Comparison of ENCODE assay signal across 8 mouse cellular contexts in the genomic region with DNA sequence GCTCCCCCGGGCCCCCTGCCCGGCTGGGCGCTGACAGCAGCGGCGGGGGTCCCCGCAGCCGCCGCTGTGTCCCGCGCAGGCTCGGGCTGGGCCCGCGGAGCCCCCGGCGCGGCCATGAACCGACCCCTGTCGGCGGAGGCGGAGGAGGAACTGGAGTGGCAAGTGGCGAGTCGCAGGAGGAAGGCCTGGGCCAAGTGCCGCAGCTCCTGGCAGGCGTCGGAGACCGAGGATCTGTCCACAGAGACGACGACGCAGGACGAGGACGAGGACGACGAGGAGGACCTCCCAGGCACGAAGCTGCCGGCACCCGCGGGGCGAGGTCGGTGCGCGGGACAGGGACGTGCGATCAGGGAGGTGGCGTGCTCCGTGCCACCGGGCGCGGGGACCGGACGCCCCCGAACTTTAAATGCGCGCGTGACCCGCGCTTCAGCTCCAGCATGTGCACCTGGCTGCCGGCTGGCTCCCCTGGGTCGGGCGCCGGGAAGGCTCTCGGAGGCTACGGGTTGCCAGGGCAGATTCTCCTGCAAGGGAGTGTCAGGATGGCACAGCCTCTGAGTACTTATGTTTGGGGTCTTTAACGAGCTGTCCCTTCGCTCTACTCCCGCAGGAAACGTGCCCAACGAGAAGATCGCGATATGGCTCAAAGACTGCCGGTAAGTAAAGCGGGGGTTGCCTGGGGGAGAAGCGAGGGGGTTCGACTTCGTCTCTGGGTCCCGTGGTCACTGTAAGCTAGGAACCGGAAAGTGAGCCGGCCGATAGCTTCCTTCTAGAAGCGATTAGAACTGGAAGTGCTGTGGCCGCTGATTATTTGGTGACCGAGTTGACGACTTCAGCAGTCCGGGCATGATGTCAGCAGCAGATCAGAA. TPM values are rescaled to one million over a fixed set of nuclear protein-coding genes. Genes with fewer than 3 reads are reported as not detected.
DNase-seq lines count a peak whose midpoint lies in the region; ATAC-seq and TF ChIP-seq lines count a peak whose summit lies in the region.

No protein-coding gene starts in this region.

- peak overlapping the region; percentile 81 for H3K4me3 ChIP-seq in forebrain, postnatal 0 days (ENCODE audit: low read depth, low read length)
- peak overlapping the region; percentile 95 for H3K4me3 ChIP-seq in lung, postnatal 0 days (ENCODE audit: low read depth, low read length)

- H3K36me3 ChIP-seq in forebrain, postnatal 0 days (ENCODE audit: insufficient read depth) = no peaks in the 10 kb centered on the region
- H3K36me3 ChIP-seq in lung, postnatal 0 days (ENCODE audit: insufficient read depth, low read length) = no peaks in the 10 kb centered on the region; the same call in 1 of the 2 replicates

- no peaks in the 10 kb centered on the region for H3K27me3 ChIP-seq in forebrain, postnatal 0 days (ENCODE audit: insufficient read depth, low read length)
- no peaks in the 10 kb centered on the region for H3K27me3 ChIP-seq in lung, postnatal 0 days (replicated peaks; ENCODE audit: insufficient read depth, low read length)

- 2% methylated on average over 83 of the region's 83 CpGs for WGBS in forebrain, postnatal 0 days
- 2% methylated on average over 72 of the region's 83 CpGs for WGBS in lung, postnatal 0 days

- peak; percentile 79 for ATAC-seq in forebrain, postnatal 0 days
- peak; percentile 61 to 68 for ATAC-seq in hematopoietic stem cell, adult 5-6 weeks (replicated peaks in 1 of 2; ENCODE audit: insufficient read depth in 1 of 2, low FRiP score in 2 of 2, low TSS enrichment in 1 of 2, low read depth in 1 of 2, poor library complexity in 2 of 2, severe bottlenecking in 2 of 2)
- peak; percentile 74 for ATAC-seq in lung, postnatal 0 days

- peak overlapping the region; percentile 80 for H3K27ac ChIP-seq in forebrain, postnatal 0 days (ENCODE audit: low read depth, low read length)
- peak overlapping the region; percentile 90 for H3K27ac ChIP-seq in lung, postnatal 0 days (ENCODE audit: low read length)

- no peak for TF ChIP-seq EP300 in lung, postnatal 0 days (IDR thresholded peaks at IDR 0.05)

- peak overlapping the region; percentile 88 for H3K4me2 ChIP-seq in forebrain, postnatal 0 days (ENCODE audit: low read depth)
- H3K4me2 ChIP-seq in lung, postnatal 0 days (replicated peaks; ENCODE audit: low read depth, low read length) = peak overlapping the region; percentile 93

- peak; percentile 18; the same call in 1 of the 2 replicates for TF ChIP-seq CTCF in forebrain, postnatal 0 days (IDR thresholded peaks at IDR 0.05; ENCODE audit: low read depth)
- TF ChIP-seq CTCF in lung, postnatal 0 days (IDR thresholded peaks at IDR 0.05) = peak; percentile 41; the same call in 1 of the 2 replicates

- peaks cover 3% of the 10 kb centered on the region; the same call in 1 of the 2 replicates for H3K4me1 ChIP-seq in forebrain, postnatal 0 days (ENCODE audit: insufficient read depth)
- H3K4me1 ChIP-seq in lung, postnatal 0 days (ENCODE audit: insufficient read depth, low read depth, low read length) = 0 out of 2 replicates have a peak, but pooled peaks cover 5% of the 10 kb centered on the region

- no peaks in the 10 kb centered on the region for H3K9me3 ChIP-seq in forebrain, postnatal 0 days (ENCODE audit: low read length)
- H3K9me3 ChIP-seq in lung, postnatal 0 days (ENCODE audit: low read length) = no peaks in the 10 kb centered on the region

- peak overlapping the region; percentile 76 for H3K9ac ChIP-seq in forebrain, postnatal 0 days
- peak overlapping the region; percentile 86 for H3K9ac ChIP-seq in lung, postnatal 0 days (replicated peaks; ENCODE audit: low read depth)

- DNase-seq in Muller cell, postnatal 12 days (ENCODE audit: inconsistent ontology term) = peak; percentile 67
- peak; percentile 79 to 80 for DNase-seq in cerebellum, adult 18-20 months
- peak; percentile 57 for DNase-seq in forebrain, postnatal 0 days
- DNase-seq in layer of hippocampus, postnatal 10 days (ENCODE audit: low spot score in 2 of 2) = peak; percentile 69 to 78
- DNase-seq in lung, postnatal 0 days (ENCODE audit: low spot score) = peak; percentile 78
- peak; percentile 54 for DNase-seq in ovary, postnatal 10 days (ENCODE audit: low spot score)
- DNase-seq in urinary bladder, postnatal 14 days (ENCODE audit: low spot score) = peak; percentile 66

RNA-seq across cellular contexts. Expression of a gene that starts 0.5 kb away (rescaled TPM):
- total RNA-seq in forebrain, postnatal 0 days (2014; rRNA removed) = 7.2 and 9.7 TPM in 2 replicates
- polyA plus RNA-seq in forebrain, postnatal 0 days (2015; fragmentation: Nextera tagmentation; extraction: Ambion mirVana) = 3.0 and 3.7 TPM in 2 replicates
- total RNA-seq in hematopoietic stem cell, adult 5-6 weeks (2017) = 19.5 and 23.8 TPM in 2 replicates
- 10 to 100 TPM; 34.3 to 35.4 TPM for total RNA-seq in layer of hippocampus, postnatal 10 days (2021)
- 7.2 and 7.6 TPM in 2 replicates for polyA plus RNA-seq in lung, postnatal 0 days (2015; fragmentation: Nextera tagmentation; extraction: Ambion mirVana)

Comparison
In these comparisons a context has a peak if more than half of its experiments do, and no peak if none do; other contexts are left out.
1. Peak in every context shown above with its lines: DNase-seq, ATAC-seq, H3K4me3 ChIP-seq and H3K27ac ChIP-seq.